Mouse (Mus musculus): ENCODE results near the gene Tnnc1.

GRCm38 (mm10) chr14:31217666-31218065 is 9.6 kb downstream of the Tnnc1 start, which contains the start of gene Sema3g:
- no peak for TF ChIP-seq POLR2A (IDR thresholded peaks at IDR 0.05; ENCODE audit: low read depth, low read length)
- TF ChIP-seq CTCF (IDR thresholded peaks at IDR 0.05; ENCODE audit: extremely low read depth, insufficient read length, insufficient replicate concordance, low read depth, low read length), result peak; percentile 38; the same call in 1 of the 2 replicates
